Mouse (Mus musculus) hindbrain, embryonic 11.5 days (tissue): ENCODE measurements around the gene Ltb4r2. TPM values are rescaled to one million over a fixed set of nuclear protein-coding genes. Genes with fewer than 3 reads are reported as not detected.

Experiments used
- ATAC-seq: fragments of 200-750 bp; cut with Nextera tagmentation; 2 replicates; pipeline ENCODE4 v1.8.0; 2017; ENCODE audit warnings: mild to moderate bottlenecking, moderate TSS enrichment, moderate library complexity; ENCODE audit not compliant: low FRiP score
- DNase-seq: peaks from one replicate; pipeline ENCODE4 v3.0.0-alpha.2; 2015; ENCODE audit warnings: low spot score
- H3K27ac ChIP-seq: fragments of 300-500 bp; sonication (generic); 2 replicates; pipeline ENCODE4 v1.5.1; 2014; ENCODE audit warnings: mild to moderate bottlenecking, low read depth, low read length
- H3K27me3 ChIP-seq: fragments of 300-500 bp; sonication (generic); 2 replicates; pipeline ENCODE4 v1.6.1; 2014; ENCODE audit warnings: mild to moderate bottlenecking, low read length, moderate library complexity, mixed read lengths; ENCODE audit not compliant: control insufficient read depth, insufficient read depth
- H3K36me3 ChIP-seq: fragments of 300-500 bp; sonication (generic); 2 replicates; pipeline ENCODE4 v1.6.1; 2014; ENCODE audit warnings: mild to moderate bottlenecking, low read length, moderate library complexity, mixed read lengths; ENCODE audit not compliant: control insufficient read depth, insufficient read depth
- H3K4me1 ChIP-seq: fragments of 300-500 bp; sonication (generic); replicated peaks from 2 replicates; pipeline ENCODE4 v1.6.1; 2014; ENCODE audit warnings: low read length, mixed read lengths; ENCODE audit not compliant: control insufficient read depth, insufficient read depth
- H3K4me2 ChIP-seq: fragments of 300-500 bp; sonication (generic); replicated peaks from 2 replicates; pipeline ENCODE4 v1.6.1; 2014; ENCODE audit warnings: mild to moderate bottlenecking, low read depth, low read length
- H3K4me3 ChIP-seq: fragments of 300-500 bp; sonication (generic); 2 replicates; pipeline ENCODE4 v1.5.1; 2014; ENCODE audit warnings: low read depth, low read length
- H3K9ac ChIP-seq: fragments of 300-500 bp; sonication (generic); 2 replicates; pipeline ENCODE4 v1.6.1; 2014; ENCODE audit warnings: low read depth, low read length
- H3K9me3 ChIP-seq: fragments of 300-500 bp; sonication (generic); 2 replicates; pipeline ENCODE4 v1.6.1; 2016; ENCODE audit warnings: low read length; ENCODE audit not compliant: control insufficient read depth
- WGBS: fragments of 180-500 bp; shearing (Covaris S2); extraction: QIAGEN DNeasy Blood & Tissue Kit; methylation state at CpG from one replicate; pipeline ENCODE4 v1.1.7; 2014; 5-methylcytosine and 5-hydroxymethylcytosine counted together
- polyA plus RNA-seq: library from polyadenylated mRNA; unstranded; fragments of >200 nt; fragmentation: Nextera tagmentation; extraction: Ambion mirVana; gene quantifications from 2 replicates; pipeline ENCODE4 v1.2.1, GENCODE M21; 2014

The Ltb4r2 gene
- polyA plus RNA-seq = 0.28 and 0.62 TPM in 2 replicates

DNA sequence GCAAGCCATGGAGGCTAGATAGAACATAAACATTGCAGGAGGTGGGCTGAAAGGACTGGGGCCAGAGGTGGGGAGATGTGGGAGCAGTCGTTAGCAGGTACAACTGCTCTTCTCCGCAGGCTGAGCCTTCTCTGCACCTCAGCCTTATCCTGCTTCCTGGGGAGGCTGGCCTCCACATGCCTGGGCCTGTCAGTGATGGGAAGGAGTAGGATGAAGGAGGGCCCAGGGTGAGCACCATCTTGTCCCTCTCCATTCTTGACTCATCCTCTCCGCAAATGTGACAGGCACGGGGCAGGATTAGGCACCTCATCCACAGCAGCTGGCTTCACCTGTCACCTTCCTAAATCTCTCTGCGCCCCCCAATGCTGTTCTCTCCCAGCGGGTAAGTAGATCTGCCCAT lies at the start of gene Ltb4r2:
Gene Ltb4r2 (plus strand): TSS at position 266 of the 400 bp plus-strand sequence.
- ATAC-seq (no peak), DNase-seq (no peak)
- Histone ChIP-seq H3K4me2 (peak within 1 kb of the TSS; percentile 94), H3K4me1 (0 out of 2 replicates have a peak, but pooled peaks cover 5% of the 10 kb centered on the region), H3K9me3 (no peaks in the 10 kb centered on the region), H3K27me3 (peaks cover 41% of the 10 kb centered on the region), H3K4me3 (peak within 1 kb of the TSS; percentile 46), H3K9ac (peak within 1 kb of the TSS; percentile 70), H3K36me3 (no peaks in the 10 kb centered on the region), H3K27ac (peak within 1 kb of the TSS; percentile 9; the same call in 1 of the 2 replicates)
- 71% methylated on average over 6 of the region's 6 CpGs for WGBS

DNA sequence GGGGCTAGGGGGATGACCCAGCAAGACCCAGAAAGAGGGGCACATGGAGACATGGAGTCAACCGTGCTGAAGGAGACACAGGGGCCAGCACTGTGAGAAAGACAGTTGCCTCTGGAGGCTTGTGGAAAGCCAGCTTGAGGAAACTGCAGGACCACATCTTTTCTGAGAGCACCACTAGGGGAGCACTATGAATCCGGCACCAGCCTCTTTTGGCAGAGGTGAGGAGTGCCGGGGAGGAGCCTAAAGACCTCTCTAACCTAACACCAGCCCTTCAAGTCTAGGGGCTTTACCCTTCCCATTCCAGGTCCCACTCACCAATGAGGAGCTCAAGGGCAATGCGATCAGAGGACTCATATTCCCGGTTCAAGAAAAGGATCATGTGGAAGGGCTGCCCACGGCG lies 49.4 kb upstream of the Ltb4r2 start:
- 69% methylated on average over 7 of the region's 7 CpGs for WGBS

DNA sequence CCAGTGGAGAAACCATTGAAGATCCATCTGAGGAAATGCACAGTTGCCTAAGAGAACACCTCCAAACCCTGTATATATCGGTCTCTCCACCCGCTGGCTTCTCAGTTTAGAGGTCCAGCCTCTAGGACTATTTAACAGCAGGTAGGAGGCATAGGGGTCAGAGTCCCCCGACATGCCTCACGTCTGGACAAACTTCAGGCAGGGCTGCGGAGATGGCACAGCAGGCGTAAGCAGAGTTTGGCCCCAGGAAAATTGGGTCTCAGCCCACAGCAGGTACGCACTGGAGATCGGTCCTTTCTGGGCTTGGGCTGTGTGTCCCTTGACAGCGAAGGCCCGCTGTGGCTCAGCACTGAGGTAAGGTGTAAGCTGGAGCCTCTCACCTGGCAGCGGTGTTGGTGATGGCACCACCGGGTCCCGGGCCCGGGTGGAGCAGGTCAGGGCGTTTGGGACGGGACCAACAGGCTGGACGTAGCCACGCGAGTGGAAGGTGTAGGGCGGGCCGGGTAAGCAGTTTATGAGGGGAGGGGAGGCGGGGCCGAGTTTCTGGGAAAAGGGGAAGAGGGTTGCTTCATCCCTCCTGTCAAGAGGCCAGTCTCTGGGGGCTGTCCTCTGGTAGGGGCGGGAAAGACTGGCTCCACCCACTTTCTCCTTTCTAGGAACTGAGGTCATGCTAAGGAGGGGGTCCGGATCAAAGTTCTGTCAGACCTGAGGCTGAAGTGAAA lies 48.1 kb upstream of the Ltb4r2 start:
- 14% methylated on average over 25 of the region's 25 CpGs for WGBS
- H3K36me3 ChIP-seq = no peaks in the 10 kb centered on the region
- no peak for DNase-seq
- H3K9me3 ChIP-seq = no peaks in the 10 kb centered on the region
- H3K27me3 ChIP-seq = peaks cover 8% of the 10 kb centered on the region
- no peak overlapping the region for H3K9ac ChIP-seq
- H3K4me2 ChIP-seq = 0 out of 2 replicates have a peak overlapping the region, but pooled peaks have one; percentile 7
- no peak overlapping the region for H3K4me3 ChIP-seq
- ATAC-seq = no peak
- no peak overlapping the region for H3K27ac ChIP-seq
- H3K4me1 ChIP-seq = no peaks in the 10 kb centered on the region

More for the DNA sequence above, 49.4 kb upstream of the Ltb4r2 start:
- no peaks in the 10 kb centered on the region for H3K9me3 ChIP-seq
- H3K4me2 ChIP-seq = no peak overlapping the region
- ATAC-seq (no peak), DNase-seq (no peak)
- H3K27ac ChIP-seq = no peak overlapping the region
- no peaks in the 10 kb centered on the region for H3K36me3 ChIP-seq
- no peaks in the 10 kb centered on the region for H3K4me1 ChIP-seq
- H3K4me3 ChIP-seq = no peak overlapping the region
- peaks cover 8% of the 10 kb centered on the region for H3K27me3 ChIP-seq
- H3K9ac ChIP-seq = no peak overlapping the region

DNA sequence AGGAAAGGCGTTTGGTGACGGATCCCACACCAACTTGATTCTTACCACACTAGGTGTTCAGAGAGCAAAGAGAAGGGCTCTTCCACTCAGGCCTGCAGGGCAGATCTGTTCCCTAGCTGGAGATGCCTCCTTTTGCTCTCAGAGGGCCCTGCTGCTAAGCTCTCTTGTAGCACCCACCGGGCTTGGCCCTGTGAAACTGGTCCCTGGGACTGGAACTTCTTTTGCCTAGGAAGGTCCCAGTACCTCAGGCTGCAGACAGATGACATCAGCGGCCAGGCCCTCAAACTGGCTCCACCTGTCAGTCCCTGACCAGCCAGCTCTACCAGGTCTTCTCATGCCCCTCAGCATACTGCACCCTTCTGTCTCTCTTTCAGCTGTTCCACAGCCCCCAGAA lies 47.5 kb upstream of the Ltb4r2 start, which contains the start of gene Tgm1:
Gene Tgm1 (minus strand): TSS at position 198 of the 394 bp plus-strand sequence.
- Histone ChIP-seq H3K4me1 (no peaks in the 10 kb centered on the region), H3K27ac (no peak within 1 kb of the TSS), H3K9ac (no peak within 1 kb of the TSS), H3K27me3 (peaks cover 8% of the 10 kb centered on the region), H3K36me3 (no peaks in the 10 kb centered on the region), H3K4me3 (no peak within 1 kb of the TSS), H3K9me3 (no peaks in the 10 kb centered on the region), H3K4me2 (0 out of 2 replicates have a peak within 1 kb of the TSS, but pooled peaks have one; percentile 7)
- DNase-seq = no peak
- WGBS = 31% methylated on average over 4 of the region's 4 CpGs
- no peak for ATAC-seq

DNA sequence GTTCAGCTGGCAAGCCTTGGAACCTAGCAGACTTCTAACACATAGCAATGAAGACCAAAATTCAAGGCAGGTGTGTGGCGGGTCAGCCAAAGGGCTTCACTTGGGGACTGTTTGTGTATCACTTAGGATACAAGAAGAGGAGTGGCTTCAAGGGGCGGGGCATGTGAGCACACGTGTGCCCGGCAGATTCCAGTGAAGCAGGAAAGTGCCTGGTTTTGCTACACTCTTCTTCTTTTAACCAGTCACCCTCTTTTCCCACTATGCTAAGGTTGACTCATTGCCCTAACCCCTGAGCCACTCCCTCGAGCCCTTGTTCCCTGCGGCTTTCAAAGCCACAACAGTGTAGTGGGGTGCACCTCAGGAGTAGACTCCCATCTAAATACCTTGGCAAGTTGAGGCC lies 46.3 kb upstream of the Ltb4r2 start:
- H3K4me3 ChIP-seq = no peak overlapping the region
- H3K9ac ChIP-seq = no peak overlapping the region
- peaks cover 8% of the 10 kb centered on the region for H3K27me3 ChIP-seq
- WGBS = 45% methylated on average over 6 of the region's 6 CpGs
- ATAC-seq (no peak), DNase-seq (no peak)
- H3K4me1 ChIP-seq = no peaks in the 10 kb centered on the region
- H3K4me2 ChIP-seq = no peak overlapping the region
- 0 out of 2 replicates have a peak, but pooled peaks cover 2% of the 10 kb centered on the region for H3K36me3 ChIP-seq
- H3K9me3 ChIP-seq = no peaks in the 10 kb centered on the region
- H3K27ac ChIP-seq = no peak overlapping the region

DNA sequence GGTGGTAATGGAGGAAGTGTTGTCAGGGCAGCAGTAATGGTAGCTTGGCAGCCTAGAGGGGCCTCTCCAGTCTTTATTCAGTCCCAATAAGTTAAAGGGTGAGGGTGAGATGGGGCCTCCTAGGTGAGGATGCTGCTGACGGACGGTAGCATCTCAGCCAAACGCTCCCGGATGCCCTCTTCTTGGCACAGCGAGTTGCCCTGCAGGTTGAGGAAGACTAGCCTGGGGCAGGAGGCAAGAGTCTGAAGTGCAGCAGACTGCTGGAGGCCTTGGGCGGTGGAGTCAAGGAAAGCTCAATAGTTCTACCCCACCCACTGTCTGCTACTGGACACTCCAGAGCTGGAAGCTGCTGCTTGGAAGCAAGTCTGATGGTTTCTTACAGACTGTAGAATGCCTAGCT lies 45.0 kb upstream of the Ltb4r2 start:
- Histone ChIP-seq H3K27ac (no peak overlapping the region), H3K36me3 (0 out of 2 replicates have a peak, but pooled peaks cover 2% of the 10 kb centered on the region), H3K4me1 (no peaks in the 10 kb centered on the region), H3K27me3 (peaks cover 6% of the 10 kb centered on the region), H3K9ac (no peak overlapping the region), H3K4me2 (no peak overlapping the region), H3K9me3 (no peaks in the 10 kb centered on the region), H3K4me3 (no peak overlapping the region)
- no peak for ATAC-seq
- 91% methylated on average over 6 of the region's 6 CpGs for WGBS
- no peak for DNase-seq

DNA sequence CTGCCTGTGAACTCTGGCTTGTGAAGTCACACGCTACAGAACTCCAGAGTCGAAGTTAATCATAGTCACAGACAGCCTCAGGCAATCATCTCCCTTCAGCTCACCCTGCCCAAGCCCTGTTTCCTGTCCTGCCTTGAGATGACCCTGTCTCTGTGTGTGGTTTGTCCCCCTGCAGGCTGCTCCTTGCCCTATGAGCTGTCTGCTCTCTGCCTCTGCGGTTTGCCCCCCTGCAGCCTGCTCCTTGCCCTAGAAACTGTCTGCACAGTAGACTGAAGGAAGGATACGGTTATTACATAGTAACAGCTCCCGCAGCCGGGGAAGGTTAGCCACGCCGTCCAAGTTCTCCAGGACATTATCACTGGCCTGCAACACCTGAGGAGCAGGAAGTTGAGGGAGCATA lies 44.3 kb upstream of the Ltb4r2 start:
- H3K27me3 ChIP-seq = peaks cover 6% of the 10 kb centered on the region
- H3K9ac ChIP-seq = no peak overlapping the region
- H3K4me3 ChIP-seq = no peak overlapping the region
- 0 out of 2 replicates have a peak, but pooled peaks cover 2% of the 10 kb centered on the region for H3K36me3 ChIP-seq
- H3K27ac ChIP-seq = no peak overlapping the region
- DNase-seq = no peak
- no peaks in the 10 kb centered on the region for H3K4me1 ChIP-seq
- no peak overlapping the region for H3K4me2 ChIP-seq
- ATAC-seq = no peak
- 74% methylated on average over 8 of the region's 8 CpGs for WGBS
- H3K9me3 ChIP-seq = no peaks in the 10 kb centered on the region

DNA sequence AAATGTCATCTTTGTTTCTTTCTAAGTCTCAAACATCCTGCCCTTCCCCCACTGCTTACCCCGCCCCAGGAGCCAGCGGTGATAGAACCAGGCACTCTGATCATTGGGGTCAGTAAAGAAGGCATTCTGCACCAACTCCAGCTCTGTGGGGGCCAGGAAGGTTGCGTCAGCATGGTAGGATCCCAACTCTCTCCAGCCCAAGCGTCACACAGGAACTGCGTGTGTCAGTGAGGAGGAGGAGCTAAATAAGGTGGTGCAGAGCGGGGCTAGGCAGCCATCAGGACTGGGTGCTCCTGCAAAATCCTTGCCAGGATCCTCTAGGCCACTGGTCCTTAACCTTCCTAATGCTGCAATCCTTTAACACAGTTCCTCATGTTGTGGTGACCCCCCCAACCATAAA lies 41.5 kb upstream of the Ltb4r2 start:
- 0 out of 2 replicates have a peak, but pooled peaks cover 2% of the 10 kb centered on the region for H3K36me3 ChIP-seq
- H3K4me1 ChIP-seq = no peaks in the 10 kb centered on the region
- no peaks in the 10 kb centered on the region for H3K27me3 ChIP-seq
- 93% methylated on average over 6 of the region's 6 CpGs for WGBS
- H3K4me2 ChIP-seq = no peak overlapping the region
- H3K27ac ChIP-seq = no peak overlapping the region
- H3K9ac ChIP-seq = no peak overlapping the region
- no peak for ATAC-seq
- no peak for DNase-seq
- no peaks in the 10 kb centered on the region for H3K9me3 ChIP-seq
- H3K4me3 ChIP-seq = no peak overlapping the region

DNA sequence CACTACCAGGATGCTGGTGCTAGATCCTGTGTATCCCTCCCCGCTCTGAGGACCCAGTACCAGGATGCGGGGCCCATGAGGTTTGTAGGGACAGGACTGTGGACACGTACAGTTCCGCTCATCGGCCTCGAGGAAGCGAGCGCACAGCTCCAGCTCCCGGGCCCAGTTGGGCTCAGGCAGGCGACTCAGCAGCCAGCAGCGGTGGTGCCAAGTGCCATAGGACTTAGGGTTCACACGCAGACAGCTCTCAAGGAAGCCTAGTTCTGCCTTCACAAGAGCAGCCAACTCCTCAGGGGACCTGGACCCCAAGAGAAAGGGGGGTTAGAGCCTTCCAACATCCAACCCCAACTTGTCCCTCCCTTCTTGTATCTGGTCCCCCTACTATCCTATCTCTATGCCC lies 40.6 kb upstream of the Ltb4r2 start:
- DNase-seq (no peak), ATAC-seq (no peak)
- Histone ChIP-seq H3K36me3 (0 out of 2 replicates have a peak, but pooled peaks cover 2% of the 10 kb centered on the region), H3K27me3 (no peaks in the 10 kb centered on the region), H3K9me3 (no peaks in the 10 kb centered on the region), H3K9ac (no peak overlapping the region), H3K4me2 (no peak overlapping the region), H3K4me1 (no peaks in the 10 kb centered on the region), H3K27ac (no peak overlapping the region), H3K4me3 (no peak overlapping the region)
- 94% methylated on average over 12 of the region's 12 CpGs for WGBS
